Mouse (Mus musculus): ENCODE results near the gene Ddi2. TPM values are rescaled to one million over a fixed set of nuclear protein-coding genes. Genes with fewer than 3 reads are reported as not detected.
"Not testable (repeated sequence)": the region's sequence is repeated elsewhere in the genome, so short reads cannot be mapped to it uniquely, and the experiment has no call there.

Gene Ddi2
- 14.9 and 16.0 TPM in 2 replicates for polyA plus RNA-seq (2015; fragmentation: Nextera tagmentation; extraction: Ambion mirVana)

- Histone ChIP-seq H3K4me2 (peak within 1 kb of the TSS; percentile 91), H3K27ac (peak within 1 kb of the TSS; percentile 94), H3K4me3 (peak within 1 kb of the TSS; percentile 92), H3K27me3 (no peaks in the 10 kb centered on the region), H3K9me3 (no peaks in the 10 kb centered on the region), H3K36me3 (peaks cover 4% of the 10 kb centered on the region; the same call in 1 of the 2 replicates), H3K9ac (peak within 1 kb of the TSS; percentile 96), H3K4me1 (replicated peaks) (peaks cover 34% of the 10 kb centered on the region)
- ATAC-seq (ENCODE audit: low FRiP score), result peak; percentile 87
- WGBS, result under 1% methylated on average over 93 of the region's 105 CpGs
These were observed at the start of gene Ddi2 for GRCm38 (mm10) chr4:141722731-141723672. Gene Ddi2, minus strand, starts transcription at chr4:141723419.

GRCm38 (mm10) chr4:141773019-141773418, 49.8 kb upstream of the Ddi2 start:
- H3K4me3 ChIP-seq; H3K27ac ChIP-seq; H3K4me1 ChIP-seq (replicated peaks); H3K9ac ChIP-seq; H3K4me2 ChIP-seq; H3K9me3 ChIP-seq; ATAC-seq (ENCODE audit: low FRiP score); H3K27me3 ChIP-seq: not testable (repeated sequence)
- 84% methylated on average over 4 of the region's 4 CpGs for WGBS
- H3K36me3 ChIP-seq, result peaks cover 98% of the 10 kb centered on the region

- Histone ChIP-seq H3K9me3 (no peaks in the 10 kb centered on the region), H3K4me3 (no peak overlapping the region), H3K9ac (no peak overlapping the region), H3K27ac (no peak overlapping the region), H3K36me3 (peaks cover 100% of the 10 kb centered on the region), H3K4me1 (replicated peaks) (peaks cover 14% of the 10 kb centered on the region), H3K27me3 (no peaks in the 10 kb centered on the region), H3K4me2 (no peak overlapping the region)
- ATAC-seq (ENCODE audit: low FRiP score), result no peak
- WGBS, result 92% methylated on average over 8 of the region's 8 CpGs
These were observed 48.6 kb upstream of the Ddi2 start for GRCm38 (mm10) chr4:141771823-141772222.

- WGBS, result 94% methylated on average over 8 of the region's 8 CpGs
- Histone ChIP-seq H3K4me3 (no peak overlapping the region), H3K4me1 (replicated peaks) (peaks cover 24% of the 10 kb centered on the region), H3K27ac (no peak overlapping the region), H3K9ac (no peak overlapping the region), H3K27me3 (no peaks in the 10 kb centered on the region), H3K9me3 (no peaks in the 10 kb centered on the region), H3K36me3 (peaks cover 96% of the 10 kb centered on the region), H3K4me2 (no peak overlapping the region)
- no peak for ATAC-seq (ENCODE audit: low FRiP score)
These were observed 46.4 kb upstream of the Ddi2 start for GRCm38 (mm10) chr4:141769501-141770160.

- no peak overlapping the region for H3K4me2 ChIP-seq
These were observed 44.3 kb upstream of the Ddi2 start for GRCm38 (mm10) chr4:141767353-141768036.

GRCm38 (mm10) chr4:141766668-141767352, 43.6 kb upstream of the Ddi2 start:
- peak overlapping the region; percentile 85 for H3K27ac ChIP-seq
- H3K9ac ChIP-seq, result no peak overlapping the region
- H3K4me1 ChIP-seq (replicated peaks), result peaks cover 24% of the 10 kb centered on the region
- ATAC-seq (ENCODE audit: low FRiP score), result peak; percentile 70
- H3K36me3 ChIP-seq, result peaks cover 96% of the 10 kb centered on the region
- no peaks in the 10 kb centered on the region for H3K27me3 ChIP-seq
- H3K4me2 ChIP-seq, result no peak overlapping the region; the same call in 1 of the 2 replicates
- no peaks in the 10 kb centered on the region for H3K9me3 ChIP-seq
- H3K4me3 ChIP-seq, result no peak overlapping the region
- 54% methylated on average over 19 of the region's 19 CpGs for WGBS

More at GRCm38 (mm10) chr4:141767353-141768036, 44.3 kb upstream of the Ddi2 start:
- H3K27me3 ChIP-seq, result no peaks in the 10 kb centered on the region
- 78% methylated on average over 19 of the region's 19 CpGs for WGBS
- H3K9ac ChIP-seq, result peak overlapping the region; percentile 25; the same call in 1 of the 2 replicates
- no peak for ATAC-seq (ENCODE audit: low FRiP score)
- peaks cover 96% of the 10 kb centered on the region for H3K36me3 ChIP-seq
- peaks cover 24% of the 10 kb centered on the region for H3K4me1 ChIP-seq (replicated peaks)
- H3K9me3 ChIP-seq, result no peaks in the 10 kb centered on the region
- H3K27ac ChIP-seq, result peak overlapping the region; percentile 85
- no peak overlapping the region for H3K4me3 ChIP-seq

- H3K9me3 ChIP-seq, result no peaks in the 10 kb centered on the region
- WGBS, result 75% methylated on average over 8 of the region's 8 CpGs
- peaks cover 24% of the 10 kb centered on the region for H3K4me1 ChIP-seq (replicated peaks)
- H3K36me3 ChIP-seq, result peaks cover 96% of the 10 kb centered on the region
- H3K27ac ChIP-seq, result peak overlapping the region; percentile 85
- no peak overlapping the region; the same call in 1 of the 2 replicates for H3K4me2 ChIP-seq
- no peak overlapping the region for H3K4me3 ChIP-seq
- H3K27me3 ChIP-seq, result no peaks in the 10 kb centered on the region
- no peak overlapping the region for H3K9ac ChIP-seq
- peak; percentile 41; the same call in 1 of the 2 replicates for ATAC-seq (ENCODE audit: low FRiP score)
These were observed 43.1 kb upstream of the Ddi2 start for GRCm38 (mm10) chr4:141766316-141766667.

GRCm38 (mm10) chr4:141765008-141765407, 41.8 kb upstream of the Ddi2 start:
- 92% methylated on average over 3 of the region's 3 CpGs for WGBS
- ATAC-seq (ENCODE audit: low FRiP score), result no peak
- no peaks in the 10 kb centered on the region for H3K9me3 ChIP-seq
- no peak overlapping the region for H3K9ac ChIP-seq
- H3K4me2 ChIP-seq, result no peak overlapping the region
- H3K4me1 ChIP-seq (replicated peaks), result peaks cover 24% of the 10 kb centered on the region
- no peaks in the 10 kb centered on the region for H3K27me3 ChIP-seq
- no peak overlapping the region for H3K4me3 ChIP-seq
- no peak overlapping the region for H3K27ac ChIP-seq
- H3K36me3 ChIP-seq, result peaks cover 90% of the 10 kb centered on the region

GRCm38 (mm10) chr4:141763476-141763875, 40.3 kb upstream of the Ddi2 start:
- Histone ChIP-seq H3K36me3 (peaks cover 84% of the 10 kb centered on the region), H3K9me3 (no peaks in the 10 kb centered on the region), H3K27ac (no peak overlapping the region), H3K4me2 (no peak overlapping the region), H3K27me3 (no peaks in the 10 kb centered on the region), H3K9ac (no peak overlapping the region), H3K4me3 (no peak overlapping the region), H3K4me1 (replicated peaks) (peaks cover 27% of the 10 kb centered on the region)
- 92% methylated on average over 12 of the region's 12 CpGs for WGBS
- no peak for ATAC-seq (ENCODE audit: low FRiP score)

- ATAC-seq (ENCODE audit: low FRiP score), result no peak
- Histone ChIP-seq H3K36me3 (peaks cover 75% of the 10 kb centered on the region), H3K4me1 (replicated peaks) (peaks cover 17% of the 10 kb centered on the region), H3K27me3 (no peaks in the 10 kb centered on the region), H3K9ac (no peak overlapping the region), H3K4me3 (no peak overlapping the region), H3K9me3 (no peaks in the 10 kb centered on the region), H3K4me2 (no peak overlapping the region), H3K27ac (no peak overlapping the region)
- WGBS, result 95% methylated on average over 13 of the region's 13 CpGs
These were observed 38.9 kb upstream of the Ddi2 start for GRCm38 (mm10) chr4:141762102-141762598.

- Histone ChIP-seq H3K27me3 (no peaks in the 10 kb centered on the region), H3K27ac (no peak overlapping the region), H3K9me3 (no peaks in the 10 kb centered on the region), H3K4me2 (no peak overlapping the region), H3K4me1 (replicated peaks) (peaks cover 5% of the 10 kb centered on the region; the same call in 1 of the 2 replicates), H3K9ac (no peak overlapping the region), H3K36me3 (peaks cover 63% of the 10 kb centered on the region), H3K4me3 (no peak overlapping the region)
- ATAC-seq (ENCODE audit: low FRiP score), result no peak
- 86% methylated on average over 4 of the region's 4 CpGs for WGBS
These were observed 37.7 kb upstream of the Ddi2 start for GRCm38 (mm10) chr4:141760942-141761341.
